Mouse (Mus musculus): Measurements from ENCODE around the gene 1700001C19Rik. TPM values are rescaled to one million over a fixed set of nuclear protein-coding genes. Genes with fewer than 3 reads are reported as not detected.
"Not testable (repeated sequence)": the region's sequence is repeated elsewhere in the genome, so short reads cannot be mapped to it uniquely, and the experiment has no call there.

The 1700001C19Rik gene
- polyA plus RNA-seq, 1 experiment from 2014 or later: 0.44 TPM

- H3K36me3 ChIP-seq (replicated peaks): no peaks in the 10 kb centered on the region
- no peaks in the 10 kb centered on the region for H3K9me3 ChIP-seq
- no peak overlapping the region for H3K27ac ChIP-seq
- no peak for ATAC-seq (replicated peaks)
- no peaks in the 10 kb centered on the region for H3K27me3 ChIP-seq (replicated peaks)
- no peaks in the 10 kb centered on the region for H3K4me1 ChIP-seq
- 72% methylated on average over 2 of the region's 2 CpGs for WGBS
- H3K4me3 ChIP-seq: no peak overlapping the region
- no peak overlapping the region for H3K4me2 ChIP-seq
- no peak overlapping the region for H3K9ac ChIP-seq
These were observed 17.0 kb downstream of the 1700001C19Rik start for GRCm38 (mm10) chr17:47420195-47420594.

GRCm38 (mm10) chr17:47409897-47410861 lies 27.0 kb downstream of the 1700001C19Rik start:
- Histone ChIP-seq H3K4me2 (peak overlapping the region; percentile 68), H3K4me3 (peak overlapping the region; percentile 38), H3K27me3 (replicated peaks) (peaks cover 26% of the 10 kb centered on the region), H3K9ac (peak overlapping the region; percentile 38)
- H3K36me3 ChIP-seq (replicated peaks); H3K9me3 ChIP-seq; H3K27ac ChIP-seq; H3K4me1 ChIP-seq: not testable (repeated sequence)
- WGBS: 2% methylated on average over 74 of the region's 74 CpGs
- peak; percentile 77 for ATAC-seq (replicated peaks)

DNA sequence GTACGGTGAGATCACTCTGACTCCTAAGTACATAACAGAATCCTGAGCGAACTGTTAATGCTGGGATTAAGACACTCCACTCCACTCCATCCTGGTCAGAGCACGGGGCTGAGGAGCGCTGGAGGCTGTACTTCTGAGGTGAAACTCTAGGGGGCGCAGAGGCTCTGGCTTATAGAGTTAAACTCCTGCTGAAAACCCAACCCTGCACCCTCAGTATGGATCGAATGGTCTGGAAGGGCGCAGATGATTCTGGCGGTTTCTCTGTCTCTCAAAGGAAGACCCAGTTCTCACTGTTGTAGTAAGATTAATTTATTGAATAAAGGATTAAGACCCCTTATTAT lies 28.6 kb downstream of the 1700001C19Rik start:
- Histone ChIP-seq H3K4me2 (no peak overlapping the region), H3K27me3 (replicated peaks) (peaks cover 26% of the 10 kb centered on the region), H3K4me1 (peaks cover 7% of the 10 kb centered on the region; the same call in 1 of the 2 replicates), H3K36me3 (replicated peaks) (no peaks in the 10 kb centered on the region), H3K9ac (no peak overlapping the region), H3K9me3 (no peaks in the 10 kb centered on the region), H3K27ac (no peak overlapping the region), H3K4me3 (no peak overlapping the region)
- 20% methylated on average over 8 of the region's 8 CpGs for WGBS
- ATAC-seq (replicated peaks): no peak; the same call in 1 of the 2 replicates

DNA sequence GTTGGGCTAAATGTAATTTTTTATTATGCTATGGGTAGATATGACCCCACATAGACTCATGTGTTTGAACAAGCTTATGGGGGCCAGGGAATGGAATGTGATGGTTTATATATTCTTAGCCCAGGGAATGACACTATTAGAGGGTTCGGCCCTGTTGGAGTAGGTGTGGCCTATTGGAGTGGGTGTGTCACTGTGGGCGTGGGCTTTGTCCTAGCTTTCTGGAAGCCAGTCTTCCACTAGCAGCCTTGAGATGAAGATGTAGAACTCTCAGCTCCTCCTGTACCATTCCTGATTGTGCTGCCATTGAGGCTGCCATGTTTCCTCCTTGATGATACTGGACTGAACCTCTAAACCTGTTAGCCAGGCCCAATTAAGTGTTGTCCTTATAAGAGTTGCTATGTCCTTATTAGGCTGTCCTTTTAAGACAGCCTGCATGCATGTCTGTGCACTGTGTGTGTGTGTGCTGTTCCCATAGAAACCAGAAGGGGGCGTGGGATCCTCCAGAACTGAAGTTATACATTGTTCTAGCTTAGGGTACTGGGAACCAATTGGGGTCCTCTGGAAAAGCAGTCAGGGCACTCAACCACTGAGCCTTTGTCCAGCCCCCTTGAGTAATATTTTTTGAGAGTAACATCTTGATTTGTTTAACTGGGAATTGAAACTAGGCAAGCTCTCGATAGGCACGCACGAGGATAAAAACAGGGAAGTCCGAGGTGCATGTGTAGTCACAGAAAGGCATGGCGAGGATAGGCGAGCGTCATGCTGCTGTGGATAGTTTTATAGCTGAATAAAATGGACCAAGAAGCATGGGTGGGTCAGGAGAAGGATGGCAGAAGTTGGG lies 29.2 kb downstream of the 1700001C19Rik start:
- Histone ChIP-seq H3K4me1 (peaks cover 7% of the 10 kb centered on the region; the same call in 1 of the 2 replicates), H3K27me3 (replicated peaks) (peaks cover 26% of the 10 kb centered on the region), H3K4me2 (no peak overlapping the region), H3K4me3 (no peak overlapping the region), H3K36me3 (replicated peaks) (no peaks in the 10 kb centered on the region), H3K27ac (no peak overlapping the region), H3K9me3 (no peaks in the 10 kb centered on the region), H3K9ac (no peak overlapping the region)
- WGBS: 71% methylated on average over 10 of the region's 10 CpGs
- no peak for ATAC-seq (replicated peaks)

- no peak within 1 kb of the TSS for H3K4me3 ChIP-seq
- no peaks in the 10 kb centered on the region for H3K36me3 ChIP-seq (replicated peaks)
- H3K9ac ChIP-seq: no peak within 1 kb of the TSS
- no peaks in the 10 kb centered on the region for H3K9me3 ChIP-seq
- peaks cover 17% of the 10 kb centered on the region for H3K27me3 ChIP-seq (replicated peaks)
- peaks cover 1% of the 10 kb centered on the region; the same call in 1 of the 2 replicates for H3K4me1 ChIP-seq
- 11% methylated on average over 10 of the region's 10 CpGs for WGBS
- no peak within 1 kb of the TSS for H3K4me2 ChIP-seq
- ATAC-seq (replicated peaks): no peak
- H3K27ac ChIP-seq: no peak within 1 kb of the TSS
These were observed 36.7 kb downstream of the 1700001C19Rik start, which contains the start of gene Guca1a for GRCm38 (mm10) chr17:47400451-47400850. TSS of gene Guca1a (minus strand) at chr17:47400584.

GRCm38 (mm10) chr17:47399091-47399490 lies 38.1 kb downstream of the 1700001C19Rik start:
- WGBS: 79% methylated on average over 8 of the region's 8 CpGs
- peaks cover 31% of the 10 kb centered on the region for H3K27me3 ChIP-seq (replicated peaks)

GRCm38 (mm10) chr17:47395376-47395913 lies 41.7 kb downstream of the 1700001C19Rik start:
- H3K27ac ChIP-seq: no peak overlapping the region
- H3K4me3 ChIP-seq: peak overlapping the region; percentile 8; the same call in 1 of the 2 replicates
- H3K36me3 ChIP-seq (replicated peaks): no peaks in the 10 kb centered on the region
- WGBS: 2% methylated on average over 19 of the region's 20 CpGs
- no peaks in the 10 kb centered on the region for H3K9me3 ChIP-seq
- peak overlapping the region; percentile 38 for H3K4me2 ChIP-seq
- H3K27me3 ChIP-seq (replicated peaks): peaks cover 30% of the 10 kb centered on the region
- peak; percentile 48 for ATAC-seq (replicated peaks)
- H3K4me1 ChIP-seq: peaks cover 14% of the 10 kb centered on the region
- H3K9ac ChIP-seq: no peak overlapping the region

More at GRCm38 (mm10) chr17:47399091-47399490, 38.1 kb downstream of the 1700001C19Rik start:
- H3K9ac ChIP-seq: no peak overlapping the region
- H3K9me3 ChIP-seq: no peaks in the 10 kb centered on the region
- H3K4me2 ChIP-seq: no peak overlapping the region
- no peak overlapping the region for H3K27ac ChIP-seq
- no peak for ATAC-seq (replicated peaks)
- H3K4me3 ChIP-seq: no peak overlapping the region
- no peaks in the 10 kb centered on the region for H3K36me3 ChIP-seq (replicated peaks)
- H3K4me1 ChIP-seq: peaks cover 14% of the 10 kb centered on the region

- Histone ChIP-seq H3K4me1 (peaks cover 14% of the 10 kb centered on the region), H3K4me3 (0 out of 2 replicates have a peak overlapping the region, but pooled peaks have one; percentile 8), H3K36me3 (replicated peaks) (no peaks in the 10 kb centered on the region), H3K9me3 (no peaks in the 10 kb centered on the region), H3K27me3 (replicated peaks) (peaks cover 24% of the 10 kb centered on the region), H3K4me2 (peak overlapping the region; percentile 38), H3K27ac (no peak overlapping the region), H3K9ac (no peak overlapping the region)
- ATAC-seq (replicated peaks): no peak
- 17% methylated on average over 24 of the region's 24 CpGs for WGBS
These were observed 42.8 kb downstream of the 1700001C19Rik start for GRCm38 (mm10) chr17:47394223-47394869.

GRCm38 (mm10) chr17:47386649-47387048 lies 50.5 kb downstream of the 1700001C19Rik start:
- Histone ChIP-seq H3K27me3 (replicated peaks) (no peaks in the 10 kb centered on the region), H3K9ac (no peak overlapping the region), H3K27ac (no peak overlapping the region), H3K9me3 (no peaks in the 10 kb centered on the region), H3K4me1 (peaks cover 4% of the 10 kb centered on the region; the same call in 1 of the 2 replicates), H3K4me3 (no peak overlapping the region), H3K4me2 (no peak overlapping the region), H3K36me3 (replicated peaks) (no peaks in the 10 kb centered on the region)
- 63% methylated on average over 4 of the region's 4 CpGs for WGBS
- no peak for ATAC-seq (replicated peaks)

DNA sequence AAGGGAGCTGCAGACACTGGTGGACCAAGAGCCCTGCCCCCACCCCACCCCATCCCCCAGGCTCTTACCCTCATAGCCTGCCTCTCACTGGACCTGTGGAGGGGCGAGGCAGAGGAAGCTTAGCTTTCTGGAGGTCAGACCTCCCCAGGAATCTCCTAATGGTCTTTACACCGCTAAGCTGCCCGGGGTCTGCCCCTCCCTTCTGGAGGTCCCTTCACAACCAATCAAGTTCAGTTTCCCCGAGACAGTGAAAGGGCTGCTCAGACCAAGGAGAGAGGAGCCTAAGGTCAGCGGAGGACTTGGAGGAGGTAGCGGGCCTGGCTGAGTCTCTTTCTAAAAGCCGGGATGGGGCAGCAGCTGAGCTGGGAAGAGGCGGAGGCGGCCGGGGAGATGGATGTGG lies 52.0 kb downstream of the 1700001C19Rik start, which contains the start of gene Guca1b:
Gene Guca1b (plus strand): TSS at position 249 of the 400 bp plus-strand sequence.
- ATAC-seq (replicated peaks): no peak
- 18% methylated on average over 10 of the region's 10 CpGs for WGBS
- no peak within 1 kb of the TSS for H3K9ac ChIP-seq
- H3K4me1 ChIP-seq: peaks cover 4% of the 10 kb centered on the region; the same call in 1 of the 2 replicates
- H3K36me3 ChIP-seq (replicated peaks): no peaks in the 10 kb centered on the region
- H3K4me3 ChIP-seq: no peak within 1 kb of the TSS
- H3K27ac ChIP-seq: no peak within 1 kb of the TSS
- H3K4me2 ChIP-seq: no peak within 1 kb of the TSS
- no peaks in the 10 kb centered on the region for H3K27me3 ChIP-seq (replicated peaks)
- no peaks in the 10 kb centered on the region for H3K9me3 ChIP-seq

GRCm38 (mm10) chr17:47384064-47384463 lies 53.1 kb downstream of the 1700001C19Rik start:
- Histone ChIP-seq H3K36me3 (replicated peaks) (peaks cover 8% of the 10 kb centered on the region; the same call in 1 of the 2 replicates), H3K27me3 (replicated peaks) (no peaks in the 10 kb centered on the region), H3K27ac (no peak overlapping the region), H3K4me3 (no peak overlapping the region), H3K4me2 (no peak overlapping the region), H3K9me3 (no peaks in the 10 kb centered on the region), H3K4me1 (peaks cover 4% of the 10 kb centered on the region; the same call in 1 of the 2 replicates), H3K9ac (no peak overlapping the region)
- ATAC-seq (replicated peaks): no peak
- 97% methylated on average over 3 of the region's 3 CpGs for WGBS

Measured in midbrain, embryonic 15.5 days (tissue).